Mouse (Mus musculus) ES-Bruce4 (cell line): ENCODE measurements around the gene Nipsnap2. TPM values are rescaled to one million over a fixed set of nuclear protein-coding genes. Genes with fewer than 3 reads are reported as not detected.
A peak's percentile ranks its signal among the peaks of the same experiment; 100 is the strongest.

Experiments used
- H3K27ac ChIP-seq: 2 replicates; pipeline ENCODE4 v1.5.1; 2012; ENCODE audit warnings: low read length, inconsistent platforms; ENCODE audit not compliant: insufficient read depth
- H3K27me3 ChIP-seq: 2 replicates; pipeline ENCODE4 v1.6.1; 2012; ENCODE audit warnings: mild to moderate bottlenecking, low read length, inconsistent platforms; ENCODE audit not compliant: control insufficient read depth, poor library complexity, insufficient read depth, severe bottlenecking
- H3K36me3 ChIP-seq: 2 replicates; pipeline ENCODE4 v1.6.1; 2012; ENCODE audit warnings: inconsistent platforms, mild to moderate bottlenecking, low read length, moderate library complexity; ENCODE audit not compliant: control insufficient read depth, poor library complexity, insufficient read depth, severe bottlenecking
- H3K4me1 ChIP-seq: one replicate; pipeline ENCODE4 v1.8.1; 2011; ENCODE audit warnings: low read length; ENCODE audit not compliant: control insufficient read depth, insufficient read depth
- H3K4me3 ChIP-seq: 2 replicates; pipeline ENCODE4 v1.5.1; 2011; ENCODE audit warnings: low read depth, mild to moderate bottlenecking, low read length
- H3K9ac ChIP-seq: 2 replicates; pipeline ENCODE4 v1.6.1; 2012; ENCODE audit warnings: low read depth, mild to moderate bottlenecking, inconsistent platforms; ENCODE audit not compliant: poor library complexity, severe bottlenecking
- H3K9me3 ChIP-seq: replicated peaks from 2 replicates; pipeline ENCODE4 v1.6.1; 2012; ENCODE audit warnings: mild to moderate bottlenecking, low read length, inconsistent platforms; ENCODE audit not compliant: control insufficient read depth, poor library complexity, insufficient read depth, severe bottlenecking
- CTCF ChIP-seq: IDR thresholded peaks from one replicate; pipeline ENCODE4 v1.8.1; 2011; ENCODE audit warnings: low read depth, low read length
- EP300 ChIP-seq: IDR thresholded peaks from 2 replicates; pipeline ENCODE4 v1.6.1; 2011; ENCODE audit warnings: low read depth, low read length; ENCODE audit not compliant: insufficient read depth
- POLR2A ChIP-seq: IDR thresholded peaks from one replicate; pipeline ENCODE4 v1.8.1; 2011; ENCODE audit warnings: low read length; ENCODE audit not compliant: insufficient read depth
- polyA plus RNA-seq: library from polyadenylated mRNA; stranded (reverse); fragments of >200 nt; gene quantifications from 2 replicates; pipeline ENCODE4 v1.2.4, GENCODE M21; 2011; ENCODE audit warnings: low read depth; ENCODE audit not compliant: missing spikeins, insufficient read depth, insufficient read length

Nipsnap2 gene
- polyA plus RNA-seq, 1 experiment, result 38.0 TPM

DNA sequence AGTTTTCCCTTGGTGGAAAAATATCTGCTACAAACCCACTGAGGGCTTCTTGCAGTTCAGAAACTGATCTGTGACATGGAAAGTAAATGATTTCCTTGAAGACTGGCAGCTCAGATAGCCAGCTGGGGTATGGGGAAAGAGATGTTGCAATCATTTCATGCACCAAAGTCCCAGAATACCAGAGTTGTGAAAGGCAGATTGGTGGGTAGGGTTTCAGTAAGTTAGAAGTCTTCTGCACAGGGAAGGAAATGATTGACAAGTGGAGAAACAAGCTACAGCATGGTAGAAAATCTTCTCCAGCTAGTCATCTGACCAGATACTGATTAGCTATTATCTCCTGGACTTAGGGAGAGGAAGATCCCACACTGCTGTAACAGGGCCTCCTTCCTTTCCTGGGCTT lies 21.5 kb upstream of the Nipsnap2 start:
- H3K27me3 ChIP-seq, result peaks cover 1% of the 10 kb centered on the region; the same call in 1 of the 2 replicates
- H3K9me3 ChIP-seq, result no peaks in the 10 kb centered on the region
- H3K9ac ChIP-seq, result no peak overlapping the region
- H3K27ac ChIP-seq, result no peak overlapping the region
- TF ChIP-seq POLR2A, result no peak
- no peak for TF ChIP-seq CTCF
- no peak for TF ChIP-seq EP300
- H3K4me3 ChIP-seq, result no peak overlapping the region
- no peaks in the 10 kb centered on the region for H3K36me3 ChIP-seq
- no peaks in the 10 kb centered on the region for H3K4me1 ChIP-seq

GRCm38 (mm10) chr5:129708412-129708811 lies 16.5 kb upstream of the Nipsnap2 start, which contains the start of gene Sept14:
Gene Sept14, minus strand, starts transcription at chr5:129708512.
- TF ChIP-seq EP300 (no peak), CTCF (no peak), POLR2A (no peak)
- H3K4me3 ChIP-seq, result no peak within 1 kb of the TSS

GRCm38 (mm10) chr5:129715326-129715861 lies 9.5 kb upstream of the Nipsnap2 start, which contains the start of gene Mrps17:
Gene Mrps17, plus strand, starts transcription at chr5:129715497.
- peak; percentile 43 for TF ChIP-seq POLR2A
- TF ChIP-seq EP300, result no peak
- TF ChIP-seq CTCF, result no peak
- Histone ChIP-seq H3K27me3 (no peaks in the 10 kb centered on the region), H3K4me1 (no peaks in the 10 kb centered on the region), H3K9me3 (no peaks in the 10 kb centered on the region), H3K27ac (no peak within 1 kb of the TSS), H3K9ac (peak within 1 kb of the TSS; percentile 28), H3K4me3 (peak within 1 kb of the TSS; percentile 77), H3K36me3 (peaks cover 15% of the 10 kb centered on the region)

More at GRCm38 (mm10) chr5:129708412-129708811, 16.5 kb upstream of the Nipsnap2 start, which contains the start of gene Sept14:
- H3K27me3 ChIP-seq, result no peaks in the 10 kb centered on the region; the same call in 1 of the 2 replicates
- H3K9ac ChIP-seq, result no peak within 1 kb of the TSS
- H3K36me3 ChIP-seq, result no peaks in the 10 kb centered on the region
- H3K9me3 ChIP-seq, result no peaks in the 10 kb centered on the region
- no peaks in the 10 kb centered on the region for H3K4me1 ChIP-seq
- no peak within 1 kb of the TSS for H3K27ac ChIP-seq

- H3K36me3 ChIP-seq, result peaks cover 15% of the 10 kb centered on the region
- TF ChIP-seq CTCF (no peak), POLR2A (no peak), EP300 (no peak)
- H3K4me3 ChIP-seq, result no peak overlapping the region
- H3K4me1 ChIP-seq, result no peaks in the 10 kb centered on the region
- no peak overlapping the region for H3K27ac ChIP-seq
- no peak overlapping the region for H3K9ac ChIP-seq
- H3K9me3 ChIP-seq, result no peaks in the 10 kb centered on the region
- no peaks in the 10 kb centered on the region for H3K27me3 ChIP-seq
Measured at GRCm38 (mm10) chr5:129717016-129717415, 7.8 kb upstream of the Nipsnap2 start.

DNA sequence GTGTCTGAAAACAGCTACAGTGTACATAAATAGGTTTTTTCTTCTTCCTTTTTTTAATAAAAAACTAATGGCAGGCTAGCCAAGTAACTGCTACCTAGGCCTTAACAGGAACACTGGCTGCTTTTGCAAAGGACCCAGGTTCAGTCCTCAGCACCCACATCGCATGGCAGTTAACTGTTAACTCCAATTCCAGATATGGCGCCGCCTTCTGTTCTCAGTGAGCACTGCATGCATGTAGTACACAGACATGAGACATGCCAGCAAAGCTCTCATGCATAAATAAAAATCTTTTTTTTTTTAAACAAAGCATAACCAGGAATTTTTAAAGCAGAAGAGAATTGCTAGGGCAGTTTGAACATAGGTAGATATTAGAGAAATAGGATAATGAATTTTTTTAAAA lies 4.7 kb upstream of the Nipsnap2 start:
- H3K27ac ChIP-seq, result no peak overlapping the region
- no peaks in the 10 kb centered on the region for H3K9me3 ChIP-seq
- peaks cover 15% of the 10 kb centered on the region for H3K36me3 ChIP-seq
- no peak overlapping the region for H3K9ac ChIP-seq
- no peak overlapping the region for H3K4me3 ChIP-seq
- H3K27me3 ChIP-seq, result no peaks in the 10 kb centered on the region
- no peaks in the 10 kb centered on the region for H3K4me1 ChIP-seq
- TF ChIP-seq CTCF (peak; percentile 3), POLR2A (no peak)

- Histone ChIP-seq H3K27me3 (no peaks in the 10 kb centered on the region), H3K4me1 (peaks cover 2% of the 10 kb centered on the region), H3K9ac (peak overlapping the region; percentile 46), H3K9me3 (no peaks in the 10 kb centered on the region), H3K36me3 (no peaks in the 10 kb centered on the region), H3K4me3 (no peak overlapping the region), H3K27ac (no peak overlapping the region)
- TF ChIP-seq EP300, result no peak
- no peak for TF ChIP-seq CTCF
- TF ChIP-seq POLR2A, result no peak
Measured at GRCm38 (mm10) chr5:129724268-129724667, 595 bp upstream of the Nipsnap2 start.
